Mouse (Mus musculus) kidney, adult 2 months (tissue): Measurements from ENCODE around the gene Tnk1.

Experiments used
- CTCF ChIP-seq: fragments of 200-500 bp; conservative IDR thresholded peaks from 2 replicates; pipeline ENCODE4 v1.5.1; 2011; ENCODE audit warnings: low read depth, mild to moderate bottlenecking, control low read depth, low read length, moderate library complexity, mixed read lengths; ENCODE audit not compliant: insufficient read depth, insufficient read length
- POLR2A ChIP-seq: fragments of 200-500 bp; IDR thresholded peaks from one replicate; pipeline ENCODE4 v1.6.1; 2011; ENCODE audit warnings: low read depth, low read length, control low read depth

DNA sequence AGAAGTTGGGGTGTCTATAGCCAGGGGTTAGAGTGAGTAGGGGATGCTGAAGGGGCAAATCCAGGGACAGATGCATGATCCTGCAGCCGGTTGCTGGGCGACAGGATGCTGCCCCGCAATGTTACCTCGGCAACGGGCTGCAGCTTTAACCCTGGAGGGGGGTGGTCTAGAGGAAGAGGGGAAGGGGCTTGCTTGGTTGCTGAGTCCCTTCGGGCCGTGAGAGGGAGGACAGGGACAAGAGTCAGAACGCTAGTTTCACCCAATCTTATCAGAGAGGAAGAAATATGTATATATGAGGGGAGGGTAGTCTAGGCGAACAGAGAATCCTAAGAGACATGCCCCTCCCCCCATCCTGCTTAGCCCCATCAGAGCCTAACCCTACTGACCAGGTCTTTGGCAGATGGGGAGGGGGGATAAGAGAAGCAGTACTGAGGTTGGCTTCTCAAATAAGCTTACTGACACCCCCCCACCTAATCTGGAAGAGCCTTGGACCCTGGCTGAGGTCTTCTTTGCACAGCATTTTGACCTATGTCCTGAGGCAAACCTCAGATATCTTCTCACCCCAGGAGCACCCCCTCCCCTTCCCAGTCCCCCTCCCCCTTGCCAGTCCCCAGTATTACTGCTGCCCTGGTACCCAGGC lies 23.1 kb downstream of the Tnk1 start:
- no peak for TF ChIP-seq CTCF
- TF ChIP-seq POLR2A: no peak
